Mouse (Mus musculus) urinary bladder, postnatal 14 days (tissue): ENCODE data around the gene Hps1.
"Not testable (repeated sequence)": the region's sequence is repeated elsewhere in the genome, so short reads cannot be mapped to it uniquely, and the experiment has no call there.

Source experiments
- DNase-seq: peaks from one replicate; pipeline ENCODE4 v3.0.0; 2021; ENCODE audit warnings: low spot score

Gene Hps1

GRCm38 (mm10) chr19:42779531-42780155 lies at the start of gene Hps1:
Gene Hps1, minus strand, starts transcription at chr19:42779978.
- DNase-seq = peak; percentile 88

GRCm38 (mm10) chr19:42829196-42829595 lies 49.4 kb upstream of the Hps1 start:
- no peak for DNase-seq

GRCm38 (mm10) chr19:42827843-42828242 lies 48.1 kb upstream of the Hps1 start:
- DNase-seq = no peak

GRCm38 (mm10) chr19:42820109-42820508 lies 40.3 kb upstream of the Hps1 start:
- no peak for DNase-seq

GRCm38 (mm10) chr19:42817761-42818160 lies 38.0 kb upstream of the Hps1 start:
- no peak for DNase-seq

GRCm38 (mm10) chr19:42816261-42816660 lies 36.5 kb upstream of the Hps1 start:
- DNase-seq = no peak

- no peak for DNase-seq
Observed at GRCm38 (mm10) chr19:42810140-42810539, 30.4 kb upstream of the Hps1 start.

- DNase-seq = no peak
Observed at GRCm38 (mm10) chr19:42809491-42809890, 29.7 kb upstream of the Hps1 start.

GRCm38 (mm10) chr19:42797866-42798265 lies 18.1 kb upstream of the Hps1 start:
- DNase-seq = no peak

- DNase-seq = no peak
Observed at GRCm38 (mm10) chr19:42795801-42796200, 16.0 kb upstream of the Hps1 start.

GRCm38 (mm10) chr19:42794914-42795613 lies 15.3 kb upstream of the Hps1 start:
- peak; percentile 91 for DNase-seq

- no peak for DNase-seq
Observed at GRCm38 (mm10) chr19:42788311-42788710, 8.5 kb upstream of the Hps1 start.

GRCm38 (mm10) chr19:42785562-42786220 lies 5.9 kb upstream of the Hps1 start:
- no peak for DNase-seq

GRCm38 (mm10) chr19:42785129-42785528 lies 5.4 kb upstream of the Hps1 start:
- no peak for DNase-seq

- not testable (repeated sequence) for DNase-seq
Observed at GRCm38 (mm10) chr19:42780156-42780538, 369 bp upstream of the Hps1 start.

- DNase-seq = peak; percentile 48
Observed at GRCm38 (mm10) chr19:42777801-42778200, 2.0 kb downstream of the Hps1 start.

- no peak for DNase-seq
Observed at GRCm38 (mm10) chr19:42776813-42777212, 3.0 kb downstream of the Hps1 start.

GRCm38 (mm10) chr19:42770141-42770872 lies 9.5 kb downstream of the Hps1 start:
- DNase-seq = no peak

GRCm38 (mm10) chr19:42769648-42770047 lies 10.1 kb downstream of the Hps1 start:
- no peak for DNase-seq

GRCm38 (mm10) chr19:42767361-42767760 lies 12.4 kb downstream of the Hps1 start:
- no peak for DNase-seq

GRCm38 (mm10) chr19:42764398-42764797 lies 15.4 kb downstream of the Hps1 start:
- DNase-seq = no peak

GRCm38 (mm10) chr19:42756671-42757070 lies 23.1 kb downstream of the Hps1 start:
- DNase-seq = no peak
